Mouse (Mus musculus) kidney, embryonic 14.5 days (tissue): Measurements from ENCODE around the gene Arid1b. TPM values are rescaled to one million over a fixed set of nuclear protein-coding genes. Genes with fewer than 3 reads are reported as not detected.
A peak's percentile ranks its signal among the peaks of the same experiment; 100 is the strongest.

ENCODE experiments used
- ATAC-seq: fragments of 200-750 bp; cut with Nextera tagmentation; 2 replicates; pipeline ENCODE4 v1.8.0; 2017; ENCODE audit warnings: moderate number of reproducible peaks, mild to moderate bottlenecking, moderate TSS enrichment, moderate library complexity; ENCODE audit not compliant: low FRiP score, low TSS enrichment
- H3K27ac ChIP-seq: fragments of 300-500 bp; sonication (generic); 2 replicates; pipeline ENCODE4 v1.5.1; 2014; ENCODE audit warnings: low read depth, mild to moderate bottlenecking, low read length, moderate library complexity, mixed read lengths
- H3K27me3 ChIP-seq: fragments of 300-500 bp; sonication (generic); 2 replicates; pipeline ENCODE4 v1.6.1; 2014; ENCODE audit warnings: mild to moderate bottlenecking, low read length; ENCODE audit not compliant: control insufficient read depth, insufficient read depth
- H3K36me3 ChIP-seq: fragments of 300-500 bp; sonication (generic); 2 replicates; pipeline ENCODE4 v1.6.1; 2014; ENCODE audit warnings: low read length, mixed read lengths; ENCODE audit not compliant: control insufficient read depth, insufficient read depth
- H3K4me1 ChIP-seq: fragments of 300-500 bp; sonication (generic); 2 replicates; pipeline ENCODE4 v1.6.1; 2014; ENCODE audit warnings: low read length, mixed read lengths; ENCODE audit not compliant: control insufficient read depth, insufficient read depth
- H3K4me2 ChIP-seq: fragments of 300-500 bp; sonication (generic); replicated peaks from 2 replicates; pipeline ENCODE4 v1.6.1; 2014; ENCODE audit warnings: low read depth, mild to moderate bottlenecking, low read length
- H3K4me3 ChIP-seq: fragments of 300-500 bp; sonication (generic); 2 replicates; pipeline ENCODE4 v1.5.1; 2014; ENCODE audit warnings: mild to moderate bottlenecking, low read length
- H3K9ac ChIP-seq: fragments of 300-500 bp; sonication (generic); 2 replicates; pipeline ENCODE4 v1.6.1; 2014; ENCODE audit warnings: low read depth, mild to moderate bottlenecking, low read length, moderate library complexity
- H3K9me3 ChIP-seq: fragments of 300-500 bp; sonication (generic); 2 replicates; pipeline ENCODE4 v1.6.1; 2016; ENCODE audit warnings: low read length; ENCODE audit not compliant: control insufficient read depth
- WGBS: fragments of 180-500 bp; shearing (Covaris S2); extraction: QIAGEN DNeasy Blood & Tissue Kit; methylation state at CpG from one replicate; pipeline ENCODE4 v1.1.7; 2014; 5-methylcytosine and 5-hydroxymethylcytosine counted together
- polyA plus RNA-seq: library from polyadenylated mRNA; unstranded; fragments of >200 nt; fragmentation: Nextera tagmentation; extraction: Ambion mirVana; gene quantifications from 2 replicates; pipeline ENCODE4 v1.2.1, GENCODE M21; 2014

Gene Arid1b
- polyA plus RNA-seq, 1 experiment from 2014 or later, result 19.2 TPM

- no peak overlapping the region; the same call in 1 of the 2 replicates for H3K27ac ChIP-seq
- H3K9me3 ChIP-seq, result no peaks in the 10 kb centered on the region
- WGBS, result 37% methylated on average over 8 of the region's 8 CpGs
- no peaks in the 10 kb centered on the region for H3K27me3 ChIP-seq
- H3K4me1 ChIP-seq, result peaks cover 25% of the 10 kb centered on the region
- no peak overlapping the region for H3K4me3 ChIP-seq
- H3K36me3 ChIP-seq, result no peaks in the 10 kb centered on the region
- H3K4me2 ChIP-seq, result no peak overlapping the region
- H3K9ac ChIP-seq, result no peak overlapping the region
- ATAC-seq, result no peak
These were observed 226.9 kb downstream of the Arid1b start for GRCm38 (mm10) chr17:5221041-5221440.

- 43% methylated on average over 4 of the region's 4 CpGs for WGBS
- H3K4me1 ChIP-seq, result peaks cover 28% of the 10 kb centered on the region
- no peaks in the 10 kb centered on the region for H3K36me3 ChIP-seq
- H3K4me2 ChIP-seq, result no peak overlapping the region
- no peaks in the 10 kb centered on the region for H3K9me3 ChIP-seq
- no peak overlapping the region for H3K4me3 ChIP-seq
- no peaks in the 10 kb centered on the region for H3K27me3 ChIP-seq
- H3K9ac ChIP-seq, result no peak overlapping the region
- ATAC-seq, result no peak
- no peak overlapping the region for H3K27ac ChIP-seq
These were observed 227.4 kb downstream of the Arid1b start for GRCm38 (mm10) chr17:5221558-5221957.

- no peaks in the 10 kb centered on the region for H3K36me3 ChIP-seq
- 16% methylated on average over 2 of the region's 2 CpGs for WGBS
- no peaks in the 10 kb centered on the region for H3K27me3 ChIP-seq
These were observed 228.7 kb downstream of the Arid1b start for GRCm38 (mm10) chr17:5222827-5223226.

GRCm38 (mm10) chr17:5224932-5225331, 230.8 kb downstream of the Arid1b start:
- Histone ChIP-seq H3K9me3 (no peaks in the 10 kb centered on the region), H3K9ac (no peak overlapping the region), H3K27me3 (no peaks in the 10 kb centered on the region), H3K4me1 (peaks cover 28% of the 10 kb centered on the region), H3K36me3 (no peaks in the 10 kb centered on the region), H3K4me3 (no peak overlapping the region), H3K27ac (no peak overlapping the region), H3K4me2 (no peak overlapping the region)
- ATAC-seq, result no peak
- 84% methylated on average over 4 of the region's 4 CpGs for WGBS

More at GRCm38 (mm10) chr17:5222827-5223226, 228.7 kb downstream of the Arid1b start:
- no peak for ATAC-seq
- H3K4me1 ChIP-seq, result peaks cover 28% of the 10 kb centered on the region
- H3K27ac ChIP-seq, result no peak overlapping the region
- H3K4me2 ChIP-seq, result no peak overlapping the region
- no peak overlapping the region for H3K4me3 ChIP-seq
- H3K9ac ChIP-seq, result no peak overlapping the region
- H3K9me3 ChIP-seq, result no peaks in the 10 kb centered on the region

- H3K27ac ChIP-seq, result no peak overlapping the region
- H3K9me3 ChIP-seq, result no peaks in the 10 kb centered on the region
- H3K36me3 ChIP-seq, result no peaks in the 10 kb centered on the region
- H3K27me3 ChIP-seq, result no peaks in the 10 kb centered on the region
- 38% methylated on average over 6 of the region's 6 CpGs for WGBS
- no peak overlapping the region for H3K9ac ChIP-seq
- H3K4me3 ChIP-seq, result no peak overlapping the region
- H3K4me2 ChIP-seq, result no peak overlapping the region
- H3K4me1 ChIP-seq, result peaks cover 20% of the 10 kb centered on the region
- ATAC-seq, result 0 out of 2 replicates have a peak, but pooled peaks have one; percentile 28
These were observed 233.0 kb downstream of the Arid1b start for GRCm38 (mm10) chr17:5227136-5227535.

- no peak overlapping the region for H3K4me3 ChIP-seq
- H3K9ac ChIP-seq, result no peak overlapping the region
- no peak overlapping the region for H3K27ac ChIP-seq
- no peak for ATAC-seq
- WGBS, result 81% methylated on average over 14 of the region's 14 CpGs
- no peaks in the 10 kb centered on the region for H3K9me3 ChIP-seq
- H3K27me3 ChIP-seq, result no peaks in the 10 kb centered on the region
- H3K4me1 ChIP-seq, result peaks cover 26% of the 10 kb centered on the region
- H3K36me3 ChIP-seq, result peaks cover 3% of the 10 kb centered on the region; the same call in 1 of the 2 replicates
- no peak overlapping the region for H3K4me2 ChIP-seq
These were observed 234.0 kb downstream of the Arid1b start for GRCm38 (mm10) chr17:5227950-5228615.

- Histone ChIP-seq H3K27me3 (no peaks in the 10 kb centered on the region), H3K4me1 (peaks cover 26% of the 10 kb centered on the region), H3K4me3 (no peak overlapping the region), H3K36me3 (peaks cover 3% of the 10 kb centered on the region; the same call in 1 of the 2 replicates), H3K9me3 (no peaks in the 10 kb centered on the region), H3K4me2 (no peak overlapping the region), H3K9ac (no peak overlapping the region), H3K27ac (no peak overlapping the region)
- no peak for ATAC-seq
- 82% methylated on average over 6 of the region's 6 CpGs for WGBS
These were observed 234.6 kb downstream of the Arid1b start for GRCm38 (mm10) chr17:5228616-5229250.

- no peak overlapping the region for H3K9ac ChIP-seq
- H3K36me3 ChIP-seq, result peaks cover 3% of the 10 kb centered on the region; the same call in 1 of the 2 replicates
- H3K4me2 ChIP-seq, result no peak overlapping the region
- H3K27me3 ChIP-seq, result no peaks in the 10 kb centered on the region
- no peak overlapping the region for H3K4me3 ChIP-seq
- 78% methylated on average over 7 of the region's 7 CpGs for WGBS
- H3K9me3 ChIP-seq, result no peaks in the 10 kb centered on the region
- no peak for ATAC-seq
- no peak overlapping the region for H3K27ac ChIP-seq
- peaks cover 27% of the 10 kb centered on the region for H3K4me1 ChIP-seq
These were observed 235.9 kb downstream of the Arid1b start for GRCm38 (mm10) chr17:5230063-5230462.

GRCm38 (mm10) chr17:5232180-5232579, 238.0 kb downstream of the Arid1b start:
- peaks cover 25% of the 10 kb centered on the region for H3K4me1 ChIP-seq
- no peak overlapping the region for H3K27ac ChIP-seq
- no peak overlapping the region for H3K4me2 ChIP-seq
- H3K27me3 ChIP-seq, result no peaks in the 10 kb centered on the region
- no peaks in the 10 kb centered on the region for H3K9me3 ChIP-seq
- WGBS, result 64% methylated on average over 2 of the region's 2 CpGs
- H3K4me3 ChIP-seq, result no peak overlapping the region
- peaks cover 3% of the 10 kb centered on the region; the same call in 1 of the 2 replicates for H3K36me3 ChIP-seq
- no peak overlapping the region for H3K9ac ChIP-seq
- ATAC-seq, result no peak
